Mouse (Mus musculus): ENCODE results near the gene Olfr1134. TPM values are rescaled to one million over a fixed set of nuclear protein-coding genes. Genes with fewer than 3 reads are reported as not detected.
"Not testable (repeated sequence)": the region's sequence is repeated elsewhere in the genome, so short reads cannot be mapped to it uniquely, and the experiment has no call there.

Gene Olfr1134
- polyA plus RNA-seq (2015; fragmentation: Nextera tagmentation; extraction: Ambion mirVana): not detected in 2 replicates

DNA sequence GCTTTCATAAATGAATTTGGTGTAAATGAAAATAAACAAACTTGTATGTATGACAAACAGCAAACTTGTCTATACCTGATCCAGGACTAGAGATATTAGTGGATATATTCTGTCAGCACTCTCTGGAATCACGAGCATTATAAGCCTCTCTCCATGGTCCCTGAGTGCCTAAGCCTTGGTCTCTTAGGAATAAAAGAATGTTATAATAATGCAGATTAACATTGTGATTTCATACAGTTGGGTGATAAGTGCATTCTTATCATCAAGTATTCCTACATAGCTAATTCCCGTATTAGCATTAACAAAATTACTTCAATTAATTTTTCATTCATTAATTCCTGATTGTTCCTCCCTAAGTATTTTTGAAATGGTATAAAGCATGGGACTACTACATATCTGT lies at the start of gene Olfr1134:
Olfr1134 (minus strand) TSS at position 101 of the 400 bp plus-strand sequence.
- Histone ChIP-seq H3K9ac (ENCODE audit: low read depth, low read length) (no peak within 1 kb of the TSS), H3K4me1 (ENCODE audit: control insufficient read depth, insufficient read depth, low read depth, low read length) (no peaks in the 10 kb centered on the region), H3K4me3 (ENCODE audit: low read length) (no peak within 1 kb of the TSS), H3K4me2 (ENCODE audit: low read length) (no peak within 1 kb of the TSS), H3K36me3 (ENCODE audit: control insufficient read depth, insufficient read depth, low read length) (no peaks in the 10 kb centered on the region), H3K27ac (ENCODE audit: low read depth, low read length) (no peak within 1 kb of the TSS), H3K27me3 (replicated peaks; ENCODE audit: control insufficient read depth, insufficient read depth, low read length) (no peaks in the 10 kb centered on the region), H3K9me3 (ENCODE audit: control insufficient read depth, low read length) (no peaks in the 10 kb centered on the region)
- WGBS: 85% methylated on average over 2 of the region's 2 CpGs
- no peak for ATAC-seq

DNA sequence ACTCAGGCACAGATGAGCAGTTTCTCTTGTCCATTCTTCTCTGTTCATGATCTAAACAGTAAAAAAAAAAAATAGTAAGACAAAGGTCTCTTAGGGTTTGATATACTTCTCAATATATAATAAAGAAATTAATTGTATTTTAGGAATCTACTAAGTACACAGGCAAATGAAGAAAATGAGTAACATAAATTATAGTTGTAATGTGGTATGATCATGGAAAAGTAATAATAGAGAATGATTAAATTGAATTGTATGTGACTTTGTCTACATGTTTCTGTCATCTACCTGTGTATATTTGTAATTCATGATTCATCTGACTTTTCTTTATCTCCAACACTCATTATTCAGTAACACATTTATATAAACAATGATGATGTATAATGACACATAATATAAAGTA lies 35.6 kb upstream of the Olfr1134 start, which contains the start of gene Olfr1136:
Olfr1136 (minus strand) TSS at position 101 of the 400 bp plus-strand sequence.
- ATAC-seq: no peak
- Histone ChIP-seq H3K36me3 (ENCODE audit: control insufficient read depth, insufficient read depth, low read length) (no peaks in the 10 kb centered on the region), H3K4me1 (ENCODE audit: control insufficient read depth, insufficient read depth, low read depth, low read length) (no peaks in the 10 kb centered on the region), H3K27me3 (replicated peaks; ENCODE audit: control insufficient read depth, insufficient read depth, low read length) (no peaks in the 10 kb centered on the region), H3K27ac (ENCODE audit: low read depth, low read length) (no peak within 1 kb of the TSS), H3K4me3 (ENCODE audit: low read length) (no peak within 1 kb of the TSS), H3K9me3 (ENCODE audit: control insufficient read depth, low read length) (no peaks in the 10 kb centered on the region), H3K9ac (ENCODE audit: low read depth, low read length) (no peak within 1 kb of the TSS), H3K4me2 (ENCODE audit: low read length) (no peak within 1 kb of the TSS)

DNA sequence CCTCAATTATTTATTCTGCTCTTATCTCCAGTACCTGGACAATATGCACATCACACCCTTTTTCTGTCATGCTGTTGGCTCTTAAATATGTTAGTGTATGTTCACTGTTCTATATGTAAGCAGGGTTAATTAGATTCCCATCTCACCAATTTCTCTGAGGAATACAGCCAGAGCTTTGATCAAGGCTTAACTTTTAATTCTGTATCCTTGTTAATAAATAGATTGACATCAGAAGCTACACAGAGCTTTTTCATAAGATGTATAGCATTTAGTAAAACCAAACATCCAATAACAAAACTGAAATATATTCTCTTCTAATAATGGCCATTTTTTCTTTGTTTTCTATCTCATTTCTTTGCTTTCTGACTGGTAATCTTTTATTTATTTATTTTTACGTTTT lies 15.3 kb upstream of the Olfr1134 start, which contains the start of gene Olfr1135:
Olfr1135 (minus strand) TSS at position 101 of the 400 bp plus-strand sequence.
- no peaks in the 10 kb centered on the region for H3K9me3 ChIP-seq (ENCODE audit: control insufficient read depth, low read length)
- ATAC-seq: no peak
- no peaks in the 10 kb centered on the region for H3K36me3 ChIP-seq (ENCODE audit: control insufficient read depth, insufficient read depth, low read length)
- no peaks in the 10 kb centered on the region for H3K27me3 ChIP-seq (replicated peaks; ENCODE audit: control insufficient read depth, insufficient read depth, low read length)
- H3K4me2 ChIP-seq (ENCODE audit: low read length): no peak within 1 kb of the TSS
- H3K4me3 ChIP-seq (ENCODE audit: low read length): no peak within 1 kb of the TSS
- no peak within 1 kb of the TSS for H3K9ac ChIP-seq (ENCODE audit: low read depth, low read length)
- 17% methylated on average over 1 of the region's 1 CpGs for WGBS
- H3K27ac ChIP-seq (ENCODE audit: low read depth, low read length): no peak within 1 kb of the TSS
- no peaks in the 10 kb centered on the region for H3K4me1 ChIP-seq (ENCODE audit: control insufficient read depth, insufficient read depth, low read depth, low read length)

DNA sequence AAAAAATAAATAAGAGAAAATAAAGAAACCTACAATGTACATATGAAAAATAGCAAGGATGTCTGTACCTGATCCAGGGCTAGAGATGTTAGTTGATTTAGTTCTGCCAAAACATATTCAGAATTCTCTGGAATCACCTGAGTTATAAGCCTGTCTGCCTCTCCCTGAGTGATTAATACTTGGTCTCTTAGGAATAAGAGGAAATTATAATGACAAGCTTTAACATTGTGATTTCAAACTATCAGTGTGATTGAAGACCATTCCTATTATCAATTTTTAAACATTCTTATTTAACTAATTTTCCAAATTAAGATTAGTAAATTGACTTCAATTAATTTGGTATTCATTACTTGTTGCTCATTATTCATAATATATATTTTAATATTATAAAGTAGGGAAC lies 11.0 kb downstream of the Olfr1134 start, which contains the start of gene Olfr1133:
Olfr1133 (minus strand) TSS at position 101 of the 400 bp plus-strand sequence.
- no peak within 1 kb of the TSS for H3K9ac ChIP-seq (ENCODE audit: low read depth, low read length)
- ATAC-seq: no peak
- H3K4me1 ChIP-seq (ENCODE audit: control insufficient read depth, insufficient read depth, low read depth, low read length): no peaks in the 10 kb centered on the region
- no peak within 1 kb of the TSS for H3K27ac ChIP-seq (ENCODE audit: low read depth, low read length)
- no peak within 1 kb of the TSS for H3K4me2 ChIP-seq (ENCODE audit: low read length)
- H3K27me3 ChIP-seq (replicated peaks; ENCODE audit: control insufficient read depth, insufficient read depth, low read length): no peaks in the 10 kb centered on the region
- H3K4me3 ChIP-seq (ENCODE audit: low read length): no peak within 1 kb of the TSS
- no peaks in the 10 kb centered on the region for H3K9me3 ChIP-seq (ENCODE audit: control insufficient read depth, low read length)
- no peaks in the 10 kb centered on the region for H3K36me3 ChIP-seq (ENCODE audit: control insufficient read depth, insufficient read depth, low read length)

DNA sequence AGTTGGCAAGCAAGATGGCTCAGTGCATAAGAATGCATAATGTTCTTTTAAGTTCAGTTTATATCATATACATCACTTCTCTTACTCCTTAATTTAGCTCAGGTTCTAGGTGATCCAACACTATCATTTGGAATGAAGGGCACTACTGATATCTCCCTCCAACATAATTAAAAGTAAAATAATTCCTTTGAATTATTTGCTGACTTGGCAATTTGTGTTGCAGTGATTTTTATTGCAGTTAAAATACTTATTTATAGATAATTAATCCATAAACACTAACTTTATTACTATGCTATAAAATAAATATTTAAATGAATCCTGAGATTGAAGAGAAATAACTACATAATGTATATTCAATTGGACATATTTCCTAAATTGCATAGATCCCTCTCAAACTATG lies 15.8 kb downstream of the Olfr1134 start:
- Histone ChIP-seq H3K4me2 (ENCODE audit: low read length) (no peak overlapping the region), H3K4me1 (ENCODE audit: control insufficient read depth, insufficient read depth, low read depth, low read length) (no peaks in the 10 kb centered on the region), H3K4me3 (ENCODE audit: low read length) (no peak overlapping the region), H3K9me3 (ENCODE audit: control insufficient read depth, low read length) (no peaks in the 10 kb centered on the region), H3K27ac (ENCODE audit: low read depth, low read length) (no peak overlapping the region), H3K9ac (ENCODE audit: low read depth, low read length) (no peak overlapping the region), H3K36me3 (ENCODE audit: control insufficient read depth, insufficient read depth, low read length) (no peaks in the 10 kb centered on the region), H3K27me3 (replicated peaks; ENCODE audit: control insufficient read depth, insufficient read depth, low read length) (no peaks in the 10 kb centered on the region)
- no peak for ATAC-seq

DNA sequence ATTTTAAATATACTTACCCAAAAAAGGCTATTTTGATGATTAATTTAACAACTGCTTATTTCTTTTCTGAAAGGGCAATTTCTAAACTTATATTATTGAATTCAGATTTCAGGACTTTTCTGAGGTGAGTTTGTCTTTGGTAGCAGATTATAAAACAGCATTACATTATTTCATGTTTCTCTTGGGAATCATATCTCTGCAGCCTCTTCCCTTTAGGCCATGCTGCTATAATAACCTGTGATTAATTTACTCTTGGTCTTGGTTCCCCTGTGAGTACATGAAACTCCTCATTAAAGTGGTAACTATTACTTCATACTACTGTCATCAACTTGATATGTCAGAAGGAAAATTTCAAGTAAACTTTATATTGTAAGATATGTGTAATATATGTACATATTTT lies 20.8 kb downstream of the Olfr1134 start, which contains the start of gene Olfr1132:
Olfr1132 (minus strand) TSS at position 101 of the 400 bp plus-strand sequence.
- H3K4me3 ChIP-seq (ENCODE audit: low read length): no peak within 1 kb of the TSS
- H3K4me2 ChIP-seq (ENCODE audit: low read length): no peak within 1 kb of the TSS
- H3K9me3 ChIP-seq (ENCODE audit: control insufficient read depth, low read length): no peaks in the 10 kb centered on the region
- H3K27me3 ChIP-seq (replicated peaks; ENCODE audit: control insufficient read depth, insufficient read depth, low read length): no peaks in the 10 kb centered on the region
- H3K27ac ChIP-seq (ENCODE audit: low read depth, low read length): no peak within 1 kb of the TSS
- no peak for ATAC-seq
- H3K36me3 ChIP-seq (ENCODE audit: control insufficient read depth, insufficient read depth, low read length): no peaks in the 10 kb centered on the region
- no peak within 1 kb of the TSS for H3K9ac ChIP-seq (ENCODE audit: low read depth, low read length)
- H3K4me1 ChIP-seq (ENCODE audit: control insufficient read depth, insufficient read depth, low read depth, low read length): no peaks in the 10 kb centered on the region

DNA sequence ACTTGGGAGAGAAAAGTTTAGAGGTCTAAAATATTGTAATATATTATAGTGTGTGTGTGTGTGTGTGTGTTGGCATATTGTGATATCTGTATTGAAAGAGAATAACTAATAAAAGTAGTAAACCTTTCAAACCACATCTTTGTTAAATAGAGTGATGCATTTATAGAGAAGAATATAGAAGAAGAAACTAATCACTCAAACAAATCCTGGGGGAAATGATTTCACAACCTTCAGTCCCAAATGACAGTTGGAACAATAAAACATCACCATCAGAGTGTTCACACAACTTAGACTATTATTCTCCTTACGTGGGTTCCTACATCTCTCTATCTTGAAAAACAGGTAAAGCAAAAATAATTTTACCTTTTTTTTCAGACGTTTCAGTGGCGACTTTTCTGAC lies 31.5 kb downstream of the Olfr1134 start, which contains the start of gene Olfr1131:
Olfr1131 (plus strand) TSS at position 301 of the 400 bp plus-strand sequence.
- Histone ChIP-seq H3K4me1 (ENCODE audit: control insufficient read depth, insufficient read depth, low read depth, low read length) (no peaks in the 10 kb centered on the region), H3K9me3 (ENCODE audit: control insufficient read depth, low read length) (no peaks in the 10 kb centered on the region), H3K9ac (ENCODE audit: low read depth, low read length) (no peak within 1 kb of the TSS), H3K4me3 (ENCODE audit: low read length) (no peak within 1 kb of the TSS), H3K36me3 (ENCODE audit: control insufficient read depth, insufficient read depth, low read length) (no peaks in the 10 kb centered on the region), H3K27ac (ENCODE audit: low read depth, low read length) (no peak within 1 kb of the TSS), H3K4me2 (ENCODE audit: low read length) (no peak within 1 kb of the TSS), H3K27me3 (replicated peaks; ENCODE audit: control insufficient read depth, insufficient read depth, low read length) (no peaks in the 10 kb centered on the region)
- no peak for ATAC-seq
- WGBS: 72% methylated on average over 3 of the region's 3 CpGs

DNA sequence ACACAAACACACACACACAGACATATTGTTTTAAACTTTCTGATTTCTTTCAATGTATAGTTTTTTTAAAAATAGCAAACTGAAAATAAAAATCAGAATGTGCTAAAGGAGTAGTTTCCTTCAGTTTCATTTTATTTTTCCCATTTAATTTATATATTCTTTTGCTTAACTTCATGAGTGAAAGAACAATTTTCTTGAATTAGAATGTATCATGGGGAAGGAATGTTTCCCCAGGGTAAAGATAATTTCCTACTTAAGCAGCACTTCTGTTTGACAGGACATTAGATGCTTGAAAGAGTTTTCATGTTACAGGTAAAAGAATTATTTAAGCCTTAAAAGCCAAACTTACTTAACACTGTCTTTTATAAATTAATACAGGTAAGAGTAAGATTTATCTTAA lies 52.3 kb downstream of the Olfr1134 start, which contains the start of gene Olfr1130:
Olfr1130 (plus strand) TSS at position 301 of the 400 bp plus-strand sequence.
- H3K4me2 ChIP-seq (ENCODE audit: low read length); H3K9me3 ChIP-seq (ENCODE audit: control insufficient read depth, low read length); H3K4me3 ChIP-seq (ENCODE audit: low read length); H3K27me3 ChIP-seq (replicated peaks; ENCODE audit: control insufficient read depth, insufficient read depth, low read length); H3K36me3 ChIP-seq (ENCODE audit: control insufficient read depth, insufficient read depth, low read length); ATAC-seq; H3K9ac ChIP-seq (ENCODE audit: low read depth, low read length); H3K4me1 ChIP-seq (ENCODE audit: control insufficient read depth, insufficient read depth, low read depth, low read length); H3K27ac ChIP-seq (ENCODE audit: low read depth, low read length): not testable (repeated sequence)
